Mouse (Mus musculus) stomach, postnatal 0 days (tissue): ENCODE results near the gene Proser3. TPM values are rescaled to one million over a fixed set of nuclear protein-coding genes. Genes with fewer than 3 reads are reported as not detected.

Source experiments
- ATAC-seq: fragments of 200-750 bp; cut with Nextera tagmentation; 2 replicates; pipeline ENCODE4 v1.8.0; 2017; ENCODE audit not compliant: low FRiP score, low TSS enrichment
- DNase-seq: peaks from one replicate; pipeline ENCODE4 v3.0.0-alpha.2; 2016; ENCODE audit warnings: low spot score
- H3K27ac ChIP-seq: fragments of 300-500 bp; sonication (generic); replicated peaks from 2 replicates; pipeline ENCODE4 v1.5.1; 2014; ENCODE audit warnings: mild to moderate bottlenecking, control low read depth
- H3K27me3 ChIP-seq: fragments of 300-500 bp; sonication (generic); 2 replicates; pipeline ENCODE4 v1.6.1; 2014; ENCODE audit warnings: low read length; ENCODE audit not compliant: control insufficient read depth, insufficient read depth
- H3K36me3 ChIP-seq: fragments of 300-500 bp; sonication (generic); 2 replicates; pipeline ENCODE4 v1.6.1; 2014; ENCODE audit warnings: low read length, mixed read lengths; ENCODE audit not compliant: control insufficient read depth, insufficient read depth
- H3K4me1 ChIP-seq: fragments of 300-500 bp; sonication (generic); replicated peaks from 2 replicates; pipeline ENCODE4 v1.6.1; 2014; ENCODE audit warnings: antibody characterized with exemption; ENCODE audit not compliant: control insufficient read depth, insufficient read depth
- H3K4me2 ChIP-seq: fragments of 300-500 bp; sonication (generic); replicated peaks from 2 replicates; pipeline ENCODE4 v1.6.1; 2014; ENCODE audit warnings: low read depth, mild to moderate bottlenecking, control low read depth, moderate library complexity
- H3K4me3 ChIP-seq: fragments of 300-500 bp; sonication (generic); 2 replicates; pipeline ENCODE4 v1.5.1; 2014; ENCODE audit warnings: low read depth, low read length, control low read depth
- H3K9ac ChIP-seq: fragments of 300-500 bp; sonication (generic); 2 replicates; pipeline ENCODE4 v1.6.1; 2014; ENCODE audit warnings: mild to moderate bottlenecking, low read length, control low read depth, mixed read lengths
- H3K9me3 ChIP-seq: fragments of 300-500 bp; sonication (generic); 2 replicates; pipeline ENCODE4 v1.6.1; 2016; ENCODE audit warnings: low read length; ENCODE audit not compliant: control insufficient read depth
- CTCF ChIP-seq: IDR thresholded peaks from 2 replicates; pipeline ENCODE4 v1.5.1; 2016; ENCODE audit warnings: antibody characterized with exemption, low read depth, mild to moderate bottlenecking, moderate library complexity
- EP300 ChIP-seq: optimal IDR thresholded peaks from 2 replicates; pipeline ENCODE3; 2016; ENCODE audit warnings: antibody characterized with exemption
- WGBS: fragments of 180-500 bp; shearing (Covaris S2); extraction: QIAGEN DNeasy Blood & Tissue Kit; methylation state at CpG from one replicate; pipeline ENCODE4 v1.1.7; 2014; 5-methylcytosine and 5-hydroxymethylcytosine counted together
- polyA plus RNA-seq: library from polyadenylated mRNA; unstranded; fragments of >200 nt; fragmentation: Nextera tagmentation; extraction: Ambion mirVana; gene quantifications from 2 replicates; pipeline ENCODE4 v1.2.1, GENCODE M21; 2015

Gene Proser3
- polyA plus RNA-seq, 1 experiment from 2014 or later = 2.3 TPM

DNA sequence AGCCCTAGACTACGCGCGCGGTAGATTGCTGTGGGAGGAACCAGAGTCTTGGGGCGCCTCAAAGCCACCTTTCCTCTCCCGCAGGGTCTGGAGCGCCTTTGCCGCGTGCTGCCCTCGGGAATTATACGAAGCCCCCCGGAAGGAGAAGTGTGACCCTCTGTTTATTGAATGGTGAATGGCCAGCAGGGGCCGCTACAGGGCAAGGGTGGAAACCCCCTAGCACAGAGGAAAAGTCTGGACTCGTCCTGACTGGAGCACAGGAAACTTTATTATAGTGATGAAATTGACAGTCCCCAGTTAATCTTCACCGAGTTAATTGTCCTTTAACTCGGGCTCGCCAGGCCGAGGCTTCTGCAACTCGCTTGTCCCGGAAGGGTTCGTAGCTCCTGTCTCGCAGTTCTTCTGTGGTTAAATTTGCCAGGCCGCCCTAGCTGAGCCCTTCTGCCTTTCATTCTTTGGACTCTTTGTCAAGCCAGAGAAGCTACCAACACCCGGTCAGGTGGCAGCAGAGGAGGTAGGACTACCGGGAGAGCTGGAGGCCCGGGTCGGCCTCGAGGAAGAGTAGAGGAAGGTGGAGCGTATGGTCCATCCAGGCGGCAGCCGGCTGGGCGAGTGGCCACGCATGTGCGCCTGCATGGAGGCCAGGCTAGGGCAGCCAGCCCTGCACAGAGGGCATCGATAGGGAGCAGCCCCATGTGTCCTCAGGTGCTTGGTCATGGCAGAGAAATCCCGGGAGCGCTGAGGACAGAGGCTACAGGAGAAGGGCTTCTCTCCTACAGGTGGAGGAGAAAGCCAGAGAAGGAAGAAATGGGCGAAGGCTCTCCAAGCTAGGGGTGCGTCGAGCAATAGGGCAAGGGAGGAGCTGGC lies 37.6 kb upstream of the Proser3 start:
- Histone ChIP-seq H3K4me1 (peaks cover 3% of the 10 kb centered on the region; the same call in 1 of the 2 replicates), H3K9ac (peak overlapping the region; percentile 62), H3K9me3 (no peaks in the 10 kb centered on the region), H3K36me3 (peaks cover 8% of the 10 kb centered on the region), H3K27ac (peak overlapping the region; percentile 93), H3K4me2 (peak overlapping the region; percentile 90), H3K27me3 (no peaks in the 10 kb centered on the region), H3K4me3 (peak overlapping the region; percentile 94)
- ATAC-seq (peak; percentile 50), DNase-seq (peak; percentile 89)
- 19% methylated on average over 40 of the region's 40 CpGs for WGBS
- TF ChIP-seq EP300 (no peak), CTCF (peak; percentile 96)

GRCm38 (mm10) chr7:30588676-30589434 lies 36.8 kb upstream of the Proser3 start, which contains the start of gene Kmt2b:
Gene Kmt2b, minus strand, starts transcription at chr7:30588726.
- Histone ChIP-seq H3K9ac (peak within 1 kb of the TSS; percentile 98), H3K9me3 (no peaks in the 10 kb centered on the region), H3K36me3 (peaks cover 14% of the 10 kb centered on the region), H3K27ac (peak within 1 kb of the TSS; percentile 93), H3K4me3 (peak within 1 kb of the TSS; percentile 94), H3K4me1 (peaks cover 3% of the 10 kb centered on the region; the same call in 1 of the 2 replicates), H3K27me3 (no peaks in the 10 kb centered on the region), H3K4me2 (peak within 1 kb of the TSS; percentile 90)
- ATAC-seq = peak; percentile 96
- TF ChIP-seq CTCF = no peak
- peak; percentile 81 for TF ChIP-seq EP300
- DNase-seq = peak; percentile 99
- WGBS = under 1% methylated on average over 50 of the region's 68 CpGs

DNA sequence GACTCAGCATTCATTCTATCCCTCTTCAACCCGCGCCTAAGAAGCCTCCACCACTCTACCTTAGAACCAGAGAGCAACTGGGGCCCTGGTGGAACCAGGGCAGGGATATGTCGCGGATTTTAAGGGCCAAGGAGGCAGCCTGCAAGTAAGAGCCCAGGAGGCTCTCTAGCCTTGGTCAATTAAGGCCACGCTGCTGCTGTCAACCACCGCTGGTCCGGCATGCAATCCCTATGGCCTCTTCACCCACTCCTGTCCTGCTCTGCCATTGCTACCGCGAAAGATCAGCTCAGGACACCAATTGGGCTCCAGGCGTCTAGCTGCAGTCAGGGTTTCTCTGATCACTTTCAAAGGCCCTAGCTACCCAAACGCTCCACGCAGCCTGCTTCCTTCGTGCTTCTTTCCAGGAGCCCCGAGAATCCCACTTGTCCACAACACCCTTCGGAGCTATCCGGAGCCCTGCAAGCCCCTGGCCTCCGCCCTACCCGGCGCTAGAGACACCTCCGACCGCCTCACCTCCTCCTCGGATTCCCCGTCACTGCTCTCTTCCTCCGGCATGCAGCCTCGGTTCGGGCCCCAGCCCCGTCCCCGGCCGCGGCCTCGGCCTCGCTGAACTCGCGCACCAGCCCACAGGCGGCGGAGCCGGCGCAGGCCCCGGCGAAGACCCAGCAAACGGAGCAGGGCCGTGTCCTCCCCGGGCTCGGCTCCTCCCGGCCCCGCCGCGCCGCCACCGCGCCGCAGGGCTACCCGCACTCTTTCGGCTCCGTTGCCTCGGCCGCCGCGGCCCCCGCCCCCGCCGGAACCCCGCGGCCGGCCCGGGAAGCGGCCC lies 36.0 kb upstream of the Proser3 start:
- no peak for TF ChIP-seq CTCF
- TF ChIP-seq EP300 = no peak
- peak; percentile 65 for DNase-seq
- peak; percentile 10 for ATAC-seq

GRCm38 (mm10) chr7:30586455-30587020 lies 34.4 kb upstream of the Proser3 start:
- H3K4me3 ChIP-seq = no peak overlapping the region
- WGBS = 88% methylated on average over 28 of the region's 28 CpGs
- peak overlapping the region; percentile 98 for H3K9ac ChIP-seq
- H3K36me3 ChIP-seq = peaks cover 33% of the 10 kb centered on the region
- ATAC-seq = no peak
- H3K4me2 ChIP-seq = no peak overlapping the region
- H3K27ac ChIP-seq = no peak overlapping the region
- no peak for DNase-seq
- peaks cover 3% of the 10 kb centered on the region; the same call in 1 of the 2 replicates for H3K4me1 ChIP-seq
- H3K9me3 ChIP-seq = no peaks in the 10 kb centered on the region
- H3K27me3 ChIP-seq = no peaks in the 10 kb centered on the region
- TF ChIP-seq CTCF (no peak), EP300 (no peak)

More for the DNA sequence above, 36.0 kb upstream of the Proser3 start:
- under 1% methylated on average over 51 of the region's 67 CpGs for WGBS
- Histone ChIP-seq H3K27me3 (no peaks in the 10 kb centered on the region), H3K9me3 (no peaks in the 10 kb centered on the region), H3K9ac (peak overlapping the region; percentile 98), H3K4me1 (peaks cover 3% of the 10 kb centered on the region; the same call in 1 of the 2 replicates), H3K36me3 (peaks cover 20% of the 10 kb centered on the region), H3K4me3 (peak overlapping the region; percentile 94), H3K4me2 (peak overlapping the region; percentile 90), H3K27ac (peak overlapping the region; percentile 93)

DNA sequence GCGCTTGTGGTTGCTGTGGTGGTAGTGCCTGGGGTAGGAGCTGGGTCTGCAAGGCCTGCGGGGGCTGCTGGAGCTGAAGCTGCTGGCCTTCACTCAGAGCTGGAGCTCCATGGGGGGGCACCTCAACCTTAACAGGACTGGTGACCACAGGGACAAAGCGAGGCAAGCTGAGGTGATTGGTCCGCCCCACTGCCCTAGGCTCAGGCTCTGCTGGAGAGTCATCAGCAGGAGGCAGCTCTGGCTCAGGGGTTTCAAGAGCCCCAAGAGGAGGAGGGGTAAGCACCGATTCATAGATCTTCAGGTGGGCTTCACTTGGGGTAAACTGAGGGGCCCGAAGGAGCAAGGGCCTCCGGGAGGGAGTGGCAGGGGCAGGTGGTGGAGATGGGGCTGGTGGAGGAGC lies 33.1 kb upstream of the Proser3 start:
- no peak for DNase-seq
- no peaks in the 10 kb centered on the region for H3K27me3 ChIP-seq
- H3K9me3 ChIP-seq = no peaks in the 10 kb centered on the region
- 99% methylated on average over 7 of the region's 7 CpGs for WGBS
- H3K4me3 ChIP-seq = no peak overlapping the region
- TF ChIP-seq EP300 (no peak), CTCF (no peak)
- no peak overlapping the region for H3K4me2 ChIP-seq
- ATAC-seq = no peak
- H3K27ac ChIP-seq = no peak overlapping the region
- peaks cover 43% of the 10 kb centered on the region for H3K36me3 ChIP-seq
- H3K9ac ChIP-seq = no peak overlapping the region
- peaks cover 3% of the 10 kb centered on the region; the same call in 1 of the 2 replicates for H3K4me1 ChIP-seq
